Mouse (Mus musculus): Measurements from ENCODE around the gene Mettl13. TPM values are rescaled to one million over a fixed set of nuclear protein-coding genes. Genes with fewer than 3 reads are reported as not detected.

Gene Mettl13
- 6.7 and 7.2 TPM in 2 replicates for polyA plus RNA-seq (2015; fragmentation: Nextera tagmentation; extraction: Ambion mirVana)

GRCm38 (mm10) chr1:162548016-162548916 is at the start of gene Mettl13:
Gene Mettl13, minus strand, starts transcription at chr1:162548551.
- WGBS: under 1% methylated on average over 52 of the region's 52 CpGs
- TF ChIP-seq EP300 (IDR thresholded peaks at IDR 0.05): no peak
- TF ChIP-seq CTCF (IDR thresholded peaks at IDR 0.05): peak; percentile 7; the same call in 1 of the 2 replicates
- peak; percentile 100 for ATAC-seq

DNA sequence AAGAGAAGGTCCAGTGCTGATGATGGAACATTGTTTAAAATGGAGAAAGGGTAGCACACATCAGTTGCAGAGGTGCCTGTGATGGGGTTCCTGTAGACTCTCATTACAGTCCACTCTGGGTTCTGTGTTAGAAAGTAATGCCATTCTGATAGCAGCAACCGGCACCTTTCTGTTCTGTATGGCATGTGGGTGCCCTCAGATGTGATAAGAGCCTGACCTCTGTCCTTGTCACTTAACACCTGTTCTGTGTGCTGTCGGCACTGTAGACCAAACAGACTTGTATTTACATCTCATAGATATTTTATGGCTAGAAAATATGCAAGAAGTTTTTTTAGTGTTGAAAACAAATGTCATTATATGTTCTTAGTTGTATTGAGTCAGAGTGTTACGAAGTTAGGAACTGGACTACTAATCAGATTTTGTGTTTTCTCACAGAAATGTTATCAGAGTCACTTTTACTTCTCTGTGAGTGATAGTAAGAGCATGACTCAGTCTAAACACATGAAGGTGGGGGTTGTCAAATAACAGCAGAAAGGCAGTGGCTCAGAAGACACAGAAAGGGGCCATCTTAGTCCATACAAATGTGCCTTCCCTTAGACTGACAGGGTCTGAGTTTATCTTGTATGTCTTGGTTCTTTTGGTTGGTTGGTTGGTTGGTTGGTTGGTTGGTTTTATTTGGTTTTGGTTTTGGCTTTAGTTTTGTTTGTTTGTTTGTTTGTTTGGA is 49.2 kb upstream of the Mettl13 start:
- ATAC-seq (no peak), DNase-seq (ENCODE audit: low spot score) (no peak)
- no peaks in the 10 kb centered on the region for H3K9me3 ChIP-seq (ENCODE audit: low read length)
- H3K4me2 ChIP-seq (replicated peaks; ENCODE audit: low read depth, low read length): no peak overlapping the region
- no peak overlapping the region for H3K4me3 ChIP-seq (ENCODE audit: low read depth, low read length)
- no peaks in the 10 kb centered on the region for H3K4me1 ChIP-seq (ENCODE audit: insufficient read depth, low read depth, low read length)
- no peak overlapping the region for H3K27ac ChIP-seq (ENCODE audit: low read length)
- TF ChIP-seq CTCF (IDR thresholded peaks at IDR 0.05) (no peak), EP300 (IDR thresholded peaks at IDR 0.05) (no peak)
- no peak overlapping the region for H3K9ac ChIP-seq (replicated peaks; ENCODE audit: low read depth)
- 50% methylated on average over 3 of the region's 3 CpGs for WGBS
- H3K36me3 ChIP-seq (ENCODE audit: insufficient read depth, low read length): 0 out of 2 replicates have a peak, but pooled peaks cover under 1% of the 10 kb centered on the region
- H3K27me3 ChIP-seq (replicated peaks; ENCODE audit: insufficient read depth, low read length): no peaks in the 10 kb centered on the region

More at GRCm38 (mm10) chr1:162548016-162548916, at the start of gene Mettl13:
- Histone ChIP-seq H3K4me3 (ENCODE audit: low read depth, low read length) (peak within 1 kb of the TSS; percentile 66), H3K4me2 (replicated peaks; ENCODE audit: low read depth, low read length) (peak within 1 kb of the TSS; percentile 88), H3K27me3 (replicated peaks; ENCODE audit: insufficient read depth, low read length) (no peaks in the 10 kb centered on the region), H3K4me1 (ENCODE audit: insufficient read depth, low read depth, low read length) (peaks cover 2% of the 10 kb centered on the region; the same call in 1 of the 2 replicates), H3K9me3 (ENCODE audit: low read length) (no peaks in the 10 kb centered on the region), H3K27ac (ENCODE audit: low read length) (peak within 1 kb of the TSS; percentile 39), H3K36me3 (ENCODE audit: insufficient read depth, low read length) (0 out of 2 replicates have a peak, but pooled peaks cover 5% of the 10 kb centered on the region), H3K9ac (replicated peaks; ENCODE audit: low read depth) (peak within 1 kb of the TSS; percentile 66)
- peak; percentile 97 for DNase-seq (ENCODE audit: low spot score)

GRCm38 (mm10) chr1:162590415-162590997 is 42.2 kb upstream of the Mettl13 start:
- WGBS: 77% methylated on average over 8 of the region's 8 CpGs
- H3K36me3 ChIP-seq (ENCODE audit: insufficient read depth, low read length): peaks cover 9% of the 10 kb centered on the region; the same call in 1 of the 2 replicates
- no peaks in the 10 kb centered on the region for H3K9me3 ChIP-seq (ENCODE audit: low read length)
- no peak for ATAC-seq
- no peak overlapping the region for H3K4me2 ChIP-seq (replicated peaks; ENCODE audit: low read depth, low read length)
- TF ChIP-seq CTCF (IDR thresholded peaks at IDR 0.05) (no peak), EP300 (IDR thresholded peaks at IDR 0.05) (no peak)
- H3K27me3 ChIP-seq (replicated peaks; ENCODE audit: insufficient read depth, low read length): no peaks in the 10 kb centered on the region
- no peak for DNase-seq (ENCODE audit: low spot score)
- no peak overlapping the region for H3K27ac ChIP-seq (ENCODE audit: low read length)
- no peaks in the 10 kb centered on the region for H3K4me1 ChIP-seq (ENCODE audit: insufficient read depth, low read depth, low read length)
- H3K4me3 ChIP-seq (ENCODE audit: low read depth, low read length): no peak overlapping the region
- H3K9ac ChIP-seq (replicated peaks; ENCODE audit: low read depth): no peak overlapping the region

- WGBS: 20% methylated on average over 9 of the region's 9 CpGs
- no peak for DNase-seq (ENCODE audit: low spot score)
- H3K4me3 ChIP-seq (ENCODE audit: low read depth, low read length): no peak overlapping the region
- peaks cover 9% of the 10 kb centered on the region; the same call in 1 of the 2 replicates for H3K36me3 ChIP-seq (ENCODE audit: insufficient read depth, low read length)
- H3K27me3 ChIP-seq (replicated peaks; ENCODE audit: insufficient read depth, low read length): no peaks in the 10 kb centered on the region
- H3K4me1 ChIP-seq (ENCODE audit: insufficient read depth, low read depth, low read length): no peaks in the 10 kb centered on the region
- TF ChIP-seq EP300 (IDR thresholded peaks at IDR 0.05) (no peak), CTCF (IDR thresholded peaks at IDR 0.05) (no peak)
- no peak overlapping the region for H3K9ac ChIP-seq (replicated peaks; ENCODE audit: low read depth)
- H3K9me3 ChIP-seq (ENCODE audit: low read length): no peaks in the 10 kb centered on the region
- no peak overlapping the region for H3K27ac ChIP-seq (ENCODE audit: low read length)
- H3K4me2 ChIP-seq (replicated peaks; ENCODE audit: low read depth, low read length): no peak overlapping the region
- peak; percentile 49; the same call in 1 of the 2 replicates for ATAC-seq
These were observed 41.1 kb upstream of the Mettl13 start for GRCm38 (mm10) chr1:162589443-162589842.

DNA sequence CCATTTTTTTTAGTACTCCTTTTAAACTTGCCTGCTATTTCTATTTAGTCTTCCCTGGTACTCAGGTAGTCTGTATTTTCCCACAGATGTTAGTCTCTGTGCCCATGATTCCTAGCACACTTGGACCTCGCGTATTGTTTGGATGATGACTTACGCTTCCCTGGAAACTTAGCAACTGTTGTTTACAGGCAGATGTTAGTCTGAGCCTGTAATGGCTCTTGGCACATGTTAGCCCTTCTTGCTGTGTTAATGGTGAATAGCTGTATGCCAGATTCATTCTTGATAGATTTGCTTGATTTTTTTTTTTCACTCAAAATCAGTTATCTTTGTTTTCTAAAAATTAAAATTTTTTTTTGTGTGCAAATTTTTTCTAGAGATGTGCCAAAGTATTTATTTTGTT is 40.3 kb upstream of the Mettl13 start:
- Histone ChIP-seq H3K4me1 (ENCODE audit: insufficient read depth, low read depth, low read length) (no peaks in the 10 kb centered on the region), H3K4me2 (replicated peaks; ENCODE audit: low read depth, low read length) (no peak overlapping the region), H3K27ac (ENCODE audit: low read length) (no peak overlapping the region), H3K27me3 (replicated peaks; ENCODE audit: insufficient read depth, low read length) (no peaks in the 10 kb centered on the region), H3K36me3 (ENCODE audit: insufficient read depth, low read length) (peaks cover 9% of the 10 kb centered on the region; the same call in 1 of the 2 replicates), H3K4me3 (ENCODE audit: low read depth, low read length) (no peak overlapping the region), H3K9me3 (ENCODE audit: low read length) (no peaks in the 10 kb centered on the region), H3K9ac (replicated peaks; ENCODE audit: low read depth) (no peak overlapping the region)
- ATAC-seq (no peak), DNase-seq (ENCODE audit: low spot score) (peak; percentile 18)
- no peak for TF ChIP-seq EP300 (IDR thresholded peaks at IDR 0.05)
- no peak for TF ChIP-seq CTCF (IDR thresholded peaks at IDR 0.05)
- WGBS: 51% methylated on average over 3 of the region's 3 CpGs
